Comparison of ENCODE assay signal across 8 mouse cellular contexts in the genomic region with DNA sequence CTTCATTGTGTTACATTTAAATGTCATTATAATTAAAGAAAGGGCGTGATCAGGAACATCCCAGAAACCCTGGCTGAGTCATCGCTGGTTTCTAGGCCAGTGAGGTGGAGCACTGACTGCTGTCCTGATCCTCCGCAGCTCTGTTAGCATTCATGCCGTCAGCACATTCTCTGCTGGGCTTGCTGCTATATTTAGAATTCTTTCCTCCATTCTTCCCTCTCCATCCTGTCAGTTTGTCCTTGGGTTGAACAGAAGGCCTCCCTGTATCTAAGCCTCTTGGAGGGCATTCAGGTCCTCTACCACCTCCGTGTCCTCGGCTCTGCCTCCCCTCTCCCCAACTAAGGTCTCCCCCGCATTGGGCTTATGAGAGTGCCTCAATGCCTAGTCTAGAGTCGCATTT. TPM values are rescaled to one million over a fixed set of nuclear protein-coding genes. Genes with fewer than 3 reads are reported as not detected.
DNase-seq lines count a peak whose midpoint lies in the region; ATAC-seq and TF ChIP-seq lines count a peak whose summit lies in the region.

No protein-coding gene starts in this region.

- H3K4me1 ChIP-seq in lung, embryonic 14.5 days (ENCODE audit: insufficient read depth), result peaks cover 6% of the 10 kb centered on the region; the same call in 1 of the 2 replicates

- no peak overlapping the region for H3K4me3 ChIP-seq in lung, embryonic 14.5 days (ENCODE audit: low read depth, low read length)
- H3K4me3 ChIP-seq in macrophage (ENCODE audit: inconsistent target), result no peak overlapping the region

- no peak overlapping the region for H3K4me2 ChIP-seq in lung, embryonic 14.5 days

- no peak for TF ChIP-seq CTCF in lung, embryonic 14.5 days (IDR thresholded peaks at IDR 0.05; ENCODE audit: low read depth)

- peaks cover 94% of the 10 kb centered on the region for H3K79me2 ChIP-seq in macrophage (ENCODE audit: inconsistent target)

- ATAC-seq in lung, embryonic 14.5 days (ENCODE audit: insufficient read depth), result no peak

- 64% methylated on average over 8 of the region's 8 CpGs for WGBS in lung, embryonic 14.5 days
- WGBS in macrophage (ENCODE audit: missing documents), result 82% methylated on average over 8 of the region's 8 CpGs

- peak overlapping the region; percentile 44; the same call in 1 of the 2 replicates for H3K27ac ChIP-seq in lung, embryonic 14.5 days (ENCODE audit: low read depth)
- H3K27ac ChIP-seq in macrophage, result peak overlapping the region; percentile 42

- no peak overlapping the region for H3K9ac ChIP-seq in lung, embryonic 14.5 days

- peak; percentile 33 for DNase-seq in cerebellum, adult 11-12 months
- no peak for DNase-seq in cerebellum, postnatal 4 days (ENCODE audit: low spot score in 2 of 2)
- no peak for DNase-seq in lung, embryonic 14.5 days
- DNase-seq in lung, adult 18-20 months, result no peak
- DNase-seq in heart, adult 8-10 months (ENCODE audit: low spot score), result peak; percentile 63
- no peak for DNase-seq in cerebellum, postnatal 14 days
- no peak for DNase-seq in spleen, adult 18-20 months

- H3K36me3 ChIP-seq in lung, embryonic 14.5 days (ENCODE audit: insufficient read depth), result peaks cover 15% of the 10 kb centered on the region
- H3K36me3 ChIP-seq in macrophage (ENCODE audit: inconsistent target), result no peaks in the 10 kb centered on the region

- H3K27me3 ChIP-seq in lung, embryonic 14.5 days (ENCODE audit: insufficient read depth, low read length), result no peaks in the 10 kb centered on the region

- H3K9me3 ChIP-seq in lung, embryonic 14.5 days (ENCODE audit: low read depth, low read length), result no peaks in the 10 kb centered on the region

RNA-seq across cellular contexts. Expression of a gene that starts 6.2 kb away (rescaled TPM):
- polyA plus RNA-seq in lung, embryonic 14.5 days (2014; fragmentation: Nextera tagmentation; extraction: Ambion mirVana), result 9.6 and 10.7 TPM in 2 replicates
- under 1 TPM in 1 of 4 experiments, not detected in 3; 0.20 TPM for total RNA-seq in heart, adult 8-10 months (2022)
- total RNA-seq in macrophage (2018; cell fraction: chromatin; rRNA removed), result 1 to 10 TPM in 4 of 26 experiments, under 1 TPM in 8, not detected in 14; 0.58 to 2.0 (median 0.75) TPM
- total RNA-seq in macrophage (2018; cell fraction: cytosol; rRNA removed), result 1 to 10 TPM in 3 of 26 experiments, under 1 TPM in 23; 0.09 to 1.3 (median 0.68) TPM
- 1 to 10 TPM in 5 of 26 experiments, under 1 TPM in 11, not detected in 10; 0.39 to 7.2 (median 0.76) TPM for total RNA-seq in macrophage (2018; cell fraction: nucleus; rRNA removed)
- polyA plus RNA-seq in macrophage (2018), result 0.18 to 6.2 TPM (median 1.8 TPM) in 3 replicates

RNA-seq across cellular contexts. Expression of a gene that starts 18.2 kb away (rescaled TPM):
- polyA plus RNA-seq in lung, embryonic 14.5 days (2014; fragmentation: Nextera tagmentation; extraction: Ambion mirVana), result 119 and 125 TPM in 2 replicates
- 100 to 1,000 TPM; 182 to 213 (median 198) TPM for total RNA-seq in heart, adult 8-10 months (2022)
- total RNA-seq in macrophage (2018; cell fraction: chromatin; rRNA removed), result 10 to 100 TPM; 27.3 to 92.7 (median 58.7) TPM
- 10 to 100 TPM; 46.0 to 72.3 (median 63.0) TPM for total RNA-seq in macrophage (2018; cell fraction: cytosol; rRNA removed)
- 10 to 100 TPM; 29.6 to 94.1 (median 58.5) TPM for total RNA-seq in macrophage (2018; cell fraction: nucleus; rRNA removed)
- polyA plus RNA-seq in macrophage (2018), result 45.6 to 78.8 TPM (median 65.1 TPM) in 3 replicates

RNA-seq across cellular contexts. Expression of a gene that starts 20.5 kb away (rescaled TPM):
- polyA plus RNA-seq in lung, embryonic 14.5 days (2014; fragmentation: Nextera tagmentation; extraction: Ambion mirVana), result 1.1 TPM in 2 replicates
- 10 to 100 TPM; 15.8 to 28.8 (median 20.2) TPM for total RNA-seq in heart, adult 8-10 months (2022)
- 10 to 100 TPM in 6 of 26 experiments, 1 to 10 TPM in 17, under 1 TPM in 3; 0.66 to 22.0 (median 3.5) TPM for total RNA-seq in macrophage (2018; cell fraction: chromatin; rRNA removed)
- 10 to 100 TPM; 11.1 to 34.5 (median 22.6) TPM for total RNA-seq in macrophage (2018; cell fraction: cytosol; rRNA removed)
- total RNA-seq in macrophage (2018; cell fraction: nucleus; rRNA removed), result 10 to 100 TPM in 22 of 26 experiments, 1 to 10 TPM in 4; 1.7 to 31.3 (median 13.6) TPM
- 19.1 to 34.9 TPM (median 31.0 TPM) in 3 replicates for polyA plus RNA-seq in macrophage (2018)

RNA-seq across cellular contexts. Expression of a gene that starts 35.0 kb away (rescaled TPM):
- polyA plus RNA-seq in lung, embryonic 14.5 days (2014; fragmentation: Nextera tagmentation; extraction: Ambion mirVana), result 49.5 and 62.0 TPM in 2 replicates
- total RNA-seq in heart, adult 8-10 months (2022), result 10 to 100 TPM; 17.1 to 20.4 (median 19.4) TPM
- total RNA-seq in macrophage (2018; cell fraction: chromatin; rRNA removed), result 10 to 100 TPM in 20 of 26 experiments, 1 to 10 TPM in 6; 5.2 to 46.0 (median 17.1) TPM
- total RNA-seq in macrophage (2018; cell fraction: cytosol; rRNA removed), result 10 to 100 TPM; 20.5 to 62.6 (median 35.0) TPM
- 10 to 100 TPM; 11.3 to 73.6 (median 34.3) TPM for total RNA-seq in macrophage (2018; cell fraction: nucleus; rRNA removed)
- 33.9 to 45.7 TPM (median 42.5 TPM) in 3 replicates for polyA plus RNA-seq in macrophage (2018)

RNA-seq across cellular contexts. Expression of a gene that starts 48.9 kb away (rescaled TPM):
- 1,723 and 1,772 TPM in 2 replicates for polyA plus RNA-seq in lung, embryonic 14.5 days (2014; fragmentation: Nextera tagmentation; extraction: Ambion mirVana)
- 10 to 100 TPM; 20.8 to 26.2 (median 22.0) TPM for total RNA-seq in heart, adult 8-10 months (2022)
- total RNA-seq in macrophage (2018; cell fraction: chromatin; rRNA removed), result 10 to 100 TPM in 3 of 26 experiments, 1 to 10 TPM in 20, under 1 TPM in 1, not detected in 2; 0.77 to 22.3 (median 3.2) TPM
- 10 to 100 TPM; 12.5 to 95.0 (median 40.8) TPM for total RNA-seq in macrophage (2018; cell fraction: cytosol; rRNA removed)
- total RNA-seq in macrophage (2018; cell fraction: nucleus; rRNA removed), result 10 to 100 TPM in 11 of 26 experiments, 1 to 10 TPM in 15; 3.1 to 57.6 (median 8.7) TPM
- 41.9 to 100 TPM (median 93.4 TPM) in 3 replicates for polyA plus RNA-seq in macrophage (2018)

Comparison
In these comparisons a context has a peak if more than half of its experiments do, and no peak if none do; other contexts are left out.
1. DNase-seq: peak in cerebellum, adult 11-12 months (single experiment) and heart, adult 8-10 months (single experiment); none in cerebellum, postnatal 4 days (0 of 2), lung, embryonic 14.5 days (single experiment), lung, adult 18-20 months (0 of 2), cerebellum, postnatal 14 days (0 of 2) and spleen, adult 18-20 months (0 of 2).